Mouse (Mus musculus) right cerebral cortex, postnatal 14 days (tissue): ENCODE data around the gene Tssk6.

Source experiments
- DNase-seq: peaks from one replicate; pipeline ENCODE4 v3.0.0; 2022

Gene Tssk6

GRCm38 (mm10) chr8:69902163-69903062 is at the start of gene Tssk6, which contains the start of the genes Ndufa13 and Yjefn3:
TSS of gene Tssk6 (plus strand) at chr8:69902184.
TSS of gene Ndufa13 (minus strand) at chr8:69902558.
TSS of gene Yjefn3 (minus strand) at chr8:69902712.
- DNase-seq: no peak

GRCm38 (mm10) chr8:69853869-69854268 is 48.1 kb upstream of the Tssk6 start:
- DNase-seq: no peak

GRCm38 (mm10) chr8:69860807-69861206 is 41.2 kb upstream of the Tssk6 start:
- DNase-seq: no peak

GRCm38 (mm10) chr8:69861251-69861650 is 40.7 kb upstream of the Tssk6 start:
- no peak for DNase-seq

- DNase-seq: no peak
Measured at GRCm38 (mm10) chr8:69863387-69864020, 38.5 kb upstream of the Tssk6 start.

GRCm38 (mm10) chr8:69864180-69864579 is 37.8 kb upstream of the Tssk6 start:
- DNase-seq: no peak

GRCm38 (mm10) chr8:69867696-69868326 is 34.2 kb upstream of the Tssk6 start:
- DNase-seq: no peak

- no peak for DNase-seq
Measured at GRCm38 (mm10) chr8:69870003-69870765, 31.8 kb upstream of the Tssk6 start.

- no peak for DNase-seq
Measured at GRCm38 (mm10) chr8:69870907-69871306, 31.1 kb upstream of the Tssk6 start.

GRCm38 (mm10) chr8:69874155-69874554 is 27.8 kb upstream of the Tssk6 start:
- DNase-seq: peak; percentile 62

- no peak for DNase-seq
Measured at GRCm38 (mm10) chr8:69874654-69875053, 27.3 kb upstream of the Tssk6 start.

GRCm38 (mm10) chr8:69876097-69876496 is 25.9 kb upstream of the Tssk6 start:
- DNase-seq: no peak

- no peak for DNase-seq
Measured at GRCm38 (mm10) chr8:69876967-69877366, 25.0 kb upstream of the Tssk6 start.

- no peak for DNase-seq
Measured at GRCm38 (mm10) chr8:69877396-69877795, 24.6 kb upstream of the Tssk6 start.

- no peak for DNase-seq
Measured at GRCm38 (mm10) chr8:69877992-69878391, 24.0 kb upstream of the Tssk6 start.

GRCm38 (mm10) chr8:69879678-69880077 is 22.3 kb upstream of the Tssk6 start:
- DNase-seq: no peak

GRCm38 (mm10) chr8:69880841-69881240 is 21.1 kb upstream of the Tssk6 start:
- no peak for DNase-seq

- no peak for DNase-seq
Measured at GRCm38 (mm10) chr8:69881261-69881865, 20.6 kb upstream of the Tssk6 start.

GRCm38 (mm10) chr8:69882021-69882756 is 19.8 kb upstream of the Tssk6 start:
- peak; percentile 75 for DNase-seq

- DNase-seq: no peak
Measured at GRCm38 (mm10) chr8:69882833-69883600, 19.0 kb upstream of the Tssk6 start.

GRCm38 (mm10) chr8:69884141-69884540 is 17.8 kb upstream of the Tssk6 start:
- DNase-seq: no peak
